11 mouse cellular contexts compared by ENCODE assay signal in the genomic region with DNA sequence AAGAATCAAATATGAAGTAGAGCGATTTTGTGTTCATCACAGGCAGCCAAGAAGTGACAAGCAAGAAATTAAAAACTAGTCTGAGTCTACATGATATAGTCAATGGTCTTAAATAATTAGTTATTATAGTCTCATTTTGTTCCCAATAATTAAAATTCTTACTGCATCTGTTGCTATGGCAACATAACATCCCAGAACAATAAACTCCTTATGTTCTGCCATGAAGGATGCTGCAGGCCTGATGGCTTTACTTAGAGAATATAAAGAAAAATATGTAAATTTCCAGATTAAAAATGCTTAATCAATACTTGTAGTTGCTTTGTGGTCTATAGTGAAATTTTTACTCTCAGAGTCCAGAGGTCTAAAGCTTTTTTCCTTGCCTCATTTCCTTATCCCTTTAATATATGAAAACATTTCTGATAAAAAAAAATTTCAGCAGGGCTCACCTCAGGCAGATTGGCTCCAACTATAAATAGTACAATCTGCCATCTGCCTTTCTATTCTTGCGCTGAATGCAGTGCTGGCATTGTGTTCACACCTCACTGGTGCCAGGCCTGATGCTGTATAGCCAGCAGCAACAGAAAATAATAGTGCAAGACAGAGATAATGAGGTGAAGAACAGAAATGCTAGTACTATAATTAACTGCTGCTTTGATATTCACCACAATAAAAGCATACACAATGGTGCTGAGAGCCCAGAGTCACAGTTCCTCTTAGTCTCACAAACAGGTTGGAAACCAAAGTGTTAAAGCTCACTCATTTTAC.
DNase-seq lines count a peak whose midpoint lies in the region; ATAC-seq lines count a peak whose summit lies in the region.
"Had no signal": no experiment of that assay in that cellular context is flagged by ENCODE, and none has a peak within 500 bp of the region (broad histone marks: within the 10 kb centered on the region; RNA-seq: fewer than 3 reads in every experiment).

No protein-coding gene starts in this region.

- H3K4me3 ChIP-seq in forebrain, embryonic 15.5 days: no peak overlapping the region
- H3K4me3 ChIP-seq in hindbrain, embryonic 15.5 days: no peak overlapping the region
- no peak overlapping the region for H3K4me3 ChIP-seq in midbrain, embryonic 15.5 days
- H3K4me3 ChIP-seq: megakaryocyte, embryonic 14.5 days had no signal

- H3K4me1 ChIP-seq in forebrain, embryonic 15.5 days: peaks cover 30% of the 10 kb centered on the region
- peaks cover 19% of the 10 kb centered on the region for H3K4me1 ChIP-seq in hindbrain, embryonic 15.5 days (replicated peaks)
- peaks cover 14% of the 10 kb centered on the region for H3K4me1 ChIP-seq in midbrain, embryonic 15.5 days
- H3K4me1 ChIP-seq: megakaryocyte, embryonic 14.5 days had no signal

- H3K9me3 ChIP-seq in forebrain, embryonic 15.5 days: no peaks in the 10 kb centered on the region
- no peaks in the 10 kb centered on the region for H3K9me3 ChIP-seq in hindbrain, embryonic 15.5 days
- no peaks in the 10 kb centered on the region for H3K9me3 ChIP-seq in midbrain, embryonic 15.5 days
- H3K9me3 ChIP-seq: megakaryocyte, embryonic 14.5 days had no signal

- no peak overlapping the region for H3K9ac ChIP-seq in forebrain, embryonic 15.5 days (replicated peaks)
- no peak overlapping the region for H3K9ac ChIP-seq in hindbrain, embryonic 15.5 days
- no peak overlapping the region for H3K9ac ChIP-seq in midbrain, embryonic 15.5 days

- DNase-seq in cerebellum, adult 11 months: peak; percentile 72
- DNase-seq in spleen, postnatal 36 days (ENCODE audit: low spot score in 2 of 2): no peak
- no peak for DNase-seq in kidney, postnatal 4 days
- no peak for DNase-seq in lung, adult 18-20 months
- DNase-seq in lung, postnatal 25 days (ENCODE audit: low spot score): no peak
- DNase-seq: kidney, adult 9 months; thymus, postnatal 25 days had no signal

- peak; percentile 95 for ATAC-seq in forebrain, embryonic 15.5 days (replicated peaks)
- ATAC-seq in hindbrain, embryonic 15.5 days (ENCODE audit: low FRiP score, low read depth): peak; percentile 91
- peak; percentile 88 for ATAC-seq in midbrain, embryonic 15.5 days (replicated peaks)

- H3K27ac ChIP-seq in forebrain, embryonic 15.5 days (replicated peaks): peak overlapping the region; percentile 75
- H3K27ac ChIP-seq in hindbrain, embryonic 15.5 days (replicated peaks): peak overlapping the region; percentile 44
- peak overlapping the region; percentile 62 for H3K27ac ChIP-seq in midbrain, embryonic 15.5 days

- H3K36me3 ChIP-seq in forebrain, embryonic 15.5 days: no peaks in the 10 kb centered on the region
- H3K36me3 ChIP-seq in hindbrain, embryonic 15.5 days: no peaks in the 10 kb centered on the region
- H3K36me3 ChIP-seq in midbrain, embryonic 15.5 days (replicated peaks): no peaks in the 10 kb centered on the region

- no peak overlapping the region for H3K4me2 ChIP-seq in forebrain, embryonic 15.5 days (replicated peaks)
- no peak overlapping the region for H3K4me2 ChIP-seq in hindbrain, embryonic 15.5 days
- H3K4me2 ChIP-seq in midbrain, embryonic 15.5 days: no peak overlapping the region

- H3K27me3 ChIP-seq in forebrain, embryonic 15.5 days: no peaks in the 10 kb centered on the region
- no peaks in the 10 kb centered on the region for H3K27me3 ChIP-seq in hindbrain, embryonic 15.5 days
- H3K27me3 ChIP-seq in midbrain, embryonic 15.5 days (replicated peaks): no peaks in the 10 kb centered on the region
- H3K27me3 ChIP-seq: megakaryocyte, embryonic 14.5 days had no signal

- WGBS in forebrain, embryonic 15.5 days: 15% methylated on average over 2 of the region's 2 CpGs
- 35% methylated on average over 2 of the region's 2 CpGs for WGBS in hindbrain, embryonic 15.5 days
- 47% methylated on average over 2 of the region's 2 CpGs for WGBS in midbrain, embryonic 15.5 days
